Mouse (Mus musculus) forebrain, embryonic 12.5 days (tissue): Measurements from ENCODE around the gene Hdgfl3. TPM values are rescaled to one million over a fixed set of nuclear protein-coding genes. Genes with fewer than 3 reads are reported as not detected.
A peak's percentile ranks its signal among the peaks of the same experiment; 100 is the strongest.

Experiments
- ATAC-seq: fragments of 200-750 bp; cut with Nextera tagmentation; 2 replicates; pipeline ENCODE4 v1.8.0; 2017; ENCODE audit warnings: moderate TSS enrichment; ENCODE audit not compliant: low FRiP score
- H3K27ac ChIP-seq: fragments of 300-500 bp; sonication (generic); 2 replicates; pipeline ENCODE4 v1.5.1; 2016; ENCODE audit warnings: mild to moderate bottlenecking
- H3K27me3 ChIP-seq: fragments of 300-500 bp; sonication (generic); 2 replicates; pipeline ENCODE4 v1.6.1; 2016; ENCODE audit warnings: mild to moderate bottlenecking
- H3K36me3 ChIP-seq: fragments of 300-500 bp; sonication (generic); replicated peaks from 2 replicates; pipeline ENCODE4 v1.6.1; 2016; ENCODE audit warnings: mild to moderate bottlenecking
- H3K4me1 ChIP-seq: fragments of 300-500 bp; sonication (generic); 2 replicates; pipeline ENCODE4 v1.6.1; 2016
- H3K4me2 ChIP-seq: fragments of 300-500 bp; sonication (generic); 2 replicates; pipeline ENCODE4 v1.6.1; 2016; ENCODE audit warnings: mild to moderate bottlenecking, moderate library complexity
- H3K4me3 ChIP-seq: fragments of 300-500 bp; sonication (generic); replicated peaks from 2 replicates; pipeline ENCODE4 v1.5.1; 2016; ENCODE audit warnings: mild to moderate bottlenecking
- H3K9ac ChIP-seq: fragments of 300-500 bp; sonication (generic); 2 replicates; pipeline ENCODE4 v1.6.1; 2016; ENCODE audit warnings: mild to moderate bottlenecking
- H3K9me3 ChIP-seq: fragments of 300-500 bp; sonication (generic); 2 replicates; pipeline ENCODE4 v1.6.1; 2016
- WGBS: fragments of 180-500 bp; shearing (Covaris S2); methylation state at CpG from one replicate; pipeline ENCODE4 v1.1.7; 2016; 5-methylcytosine and 5-hydroxymethylcytosine counted together
- polyA plus RNA-seq: library from polyadenylated mRNA; unstranded; fragments of >200 nt; fragmentation: Nextera tagmentation; extraction: Ambion mirVana; gene quantifications from 2 replicates; pipeline ENCODE4 v1.2.1, GENCODE M21; 2016

Hdgfl3 gene
- polyA plus RNA-seq, 1 experiment from 2014 or later = 55.8 TPM

DNA sequence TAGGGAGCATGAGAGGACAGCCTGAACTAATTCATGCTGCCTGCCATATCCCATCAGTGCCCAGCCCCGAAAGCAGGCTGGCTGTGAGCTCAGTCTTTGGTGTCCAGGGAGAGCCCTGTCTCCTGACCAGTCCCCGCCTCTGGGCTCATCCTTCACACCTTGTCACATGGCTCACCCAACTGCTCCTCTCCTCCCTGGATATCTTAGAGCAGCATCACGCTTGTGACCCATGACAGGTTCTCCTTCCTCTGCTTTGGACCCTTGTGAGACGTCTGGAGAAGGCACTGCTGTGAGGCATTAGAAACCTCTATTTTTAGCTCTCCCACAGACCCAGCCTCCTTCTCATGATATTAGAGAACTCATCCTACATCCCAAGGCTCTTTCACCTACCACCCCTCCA lies 72.4 kb downstream of the Hdgfl3 start:
- 78% methylated on average over 4 of the region's 4 CpGs for WGBS
- no peak for ATAC-seq
- no peaks in the 10 kb centered on the region for H3K9me3 ChIP-seq
- no peak overlapping the region for H3K9ac ChIP-seq
- peaks cover 25% of the 10 kb centered on the region for H3K4me1 ChIP-seq
- H3K4me2 ChIP-seq = no peak overlapping the region
- H3K27me3 ChIP-seq = peaks cover 50% of the 10 kb centered on the region
- H3K4me3 ChIP-seq = no peak overlapping the region
- H3K27ac ChIP-seq = no peak overlapping the region
- no peaks in the 10 kb centered on the region for H3K36me3 ChIP-seq

DNA sequence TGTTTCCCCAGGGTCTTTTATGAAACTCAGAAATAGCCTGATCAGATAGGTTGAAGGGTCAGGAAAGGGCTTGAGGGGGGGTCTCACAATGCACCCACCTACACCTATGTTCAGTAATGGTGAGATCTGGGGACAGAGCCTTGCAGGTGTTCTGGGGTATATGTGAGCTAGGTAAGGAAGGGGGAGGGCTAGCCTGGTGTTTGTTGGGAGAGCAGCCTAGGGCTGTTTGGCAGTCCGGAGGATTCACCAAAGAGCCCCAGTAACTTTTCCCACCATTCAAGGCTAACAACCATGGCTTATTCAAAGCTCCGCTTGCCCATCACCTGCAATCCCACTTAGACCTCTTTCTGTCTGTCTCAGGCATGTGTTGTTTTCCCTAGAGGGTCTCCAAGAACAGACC lies 72.8 kb downstream of the Hdgfl3 start:
- Histone ChIP-seq H3K4me2 (no peak overlapping the region), H3K36me3 (no peaks in the 10 kb centered on the region), H3K27ac (no peak overlapping the region), H3K4me3 (no peak overlapping the region), H3K27me3 (peaks cover 52% of the 10 kb centered on the region), H3K9ac (no peak overlapping the region), H3K9me3 (no peaks in the 10 kb centered on the region), H3K4me1 (peaks cover 25% of the 10 kb centered on the region)
- ATAC-seq = no peak
- WGBS = 97% methylated on average over 2 of the region's 2 CpGs

DNA sequence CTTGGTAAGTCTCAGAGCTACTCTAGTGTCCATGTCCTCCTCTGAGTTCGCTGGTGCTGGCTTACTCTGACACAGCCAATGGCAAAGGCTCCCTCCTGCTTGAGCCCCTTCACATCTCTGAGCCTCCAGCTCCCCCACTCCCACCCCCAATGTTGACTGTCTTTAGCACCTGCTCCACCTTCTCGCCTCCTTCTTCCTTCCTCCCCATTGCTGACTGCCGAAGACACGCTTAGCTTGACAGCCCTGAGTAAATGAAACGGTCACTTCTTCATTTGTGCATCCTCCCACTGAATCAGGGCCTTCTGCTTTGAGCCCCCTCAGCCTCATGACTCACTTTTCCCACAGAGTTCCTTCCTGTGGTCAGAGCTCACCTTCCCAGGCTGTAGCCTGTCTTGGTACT lies 73.3 kb downstream of the Hdgfl3 start:
- H3K9me3 ChIP-seq = no peaks in the 10 kb centered on the region
- no peak for ATAC-seq
- peaks cover 25% of the 10 kb centered on the region for H3K4me1 ChIP-seq
- H3K27me3 ChIP-seq = peaks cover 52% of the 10 kb centered on the region
- no peaks in the 10 kb centered on the region for H3K36me3 ChIP-seq
- H3K27ac ChIP-seq = no peak overlapping the region
- H3K4me3 ChIP-seq = no peak overlapping the region
- no peak overlapping the region for H3K4me2 ChIP-seq
- H3K9ac ChIP-seq = no peak overlapping the region
- 87% methylated on average over 5 of the region's 5 CpGs for WGBS

DNA sequence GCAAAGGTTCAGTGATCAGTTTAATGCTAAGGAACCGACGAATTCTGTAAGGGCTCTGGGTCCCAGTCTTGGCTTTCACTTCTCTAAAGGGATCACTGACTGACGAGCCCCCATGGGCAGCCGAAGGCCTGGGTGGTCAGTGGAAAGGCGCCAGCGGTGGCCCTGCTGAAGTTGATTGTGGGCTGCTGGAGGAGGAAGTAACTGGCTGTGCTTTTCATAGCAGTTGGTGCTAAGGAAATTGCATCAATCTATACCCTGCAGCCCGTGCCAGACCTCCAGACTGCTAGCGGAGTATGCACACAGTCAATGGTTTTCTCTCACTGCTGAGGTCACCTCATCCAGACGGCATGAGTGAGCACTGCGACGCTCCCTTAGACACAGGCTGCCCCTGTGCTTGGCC lies 74.2 kb downstream of the Hdgfl3 start:
- H3K27me3 ChIP-seq = peaks cover 52% of the 10 kb centered on the region
- no peak overlapping the region for H3K27ac ChIP-seq
- H3K4me1 ChIP-seq = peaks cover 26% of the 10 kb centered on the region
- WGBS = 54% methylated on average over 11 of the region's 11 CpGs
- H3K9ac ChIP-seq = no peak overlapping the region
- no peaks in the 10 kb centered on the region for H3K9me3 ChIP-seq
- no peaks in the 10 kb centered on the region for H3K36me3 ChIP-seq
- H3K4me2 ChIP-seq = peak overlapping the region; percentile 98; the same call in 1 of the 2 replicates
- no peak overlapping the region for H3K4me3 ChIP-seq
- ATAC-seq = no peak

DNA sequence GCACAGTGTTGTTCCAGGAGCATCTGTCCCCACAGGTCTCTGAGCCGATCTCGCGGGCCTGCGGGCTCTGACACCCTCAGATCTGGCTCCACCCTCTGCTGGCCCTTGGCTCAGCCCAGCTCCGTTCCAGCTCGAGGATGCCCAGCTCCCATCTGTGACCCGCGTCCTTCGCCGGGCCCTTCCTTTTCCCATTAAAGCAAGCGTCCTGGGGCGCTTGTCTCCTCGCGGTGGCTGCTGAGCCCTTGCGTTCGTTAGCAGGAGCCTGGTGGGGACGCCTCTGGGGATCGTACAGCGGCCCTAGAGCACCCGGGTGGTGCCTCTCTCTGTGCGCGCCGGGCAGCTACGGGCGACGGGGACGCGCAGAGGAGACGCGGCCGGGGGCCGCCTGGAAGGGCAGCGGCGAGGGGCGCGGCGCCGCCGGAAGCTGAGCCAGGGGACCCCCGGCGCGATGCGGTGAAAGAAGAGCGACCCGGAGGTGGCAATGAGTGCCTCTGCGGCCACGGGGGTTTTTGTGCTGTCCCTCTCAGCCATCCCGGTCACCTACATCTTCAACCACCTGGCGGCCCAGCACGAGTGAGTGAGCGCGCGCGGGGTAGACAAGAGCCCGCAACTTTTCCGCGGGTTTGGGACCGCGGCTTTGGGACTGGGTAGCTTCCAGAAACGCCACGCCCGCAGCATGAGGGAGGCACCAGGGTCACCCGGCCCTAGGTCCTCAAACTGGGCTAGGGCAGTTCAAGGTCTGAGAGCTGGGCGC lies 75.1 kb downstream of the Hdgfl3 start, which contains the start of gene Tm6sf1:
Gene Tm6sf1, plus strand, starts transcription at position 34 of the 754 bp plus-strand sequence.
- Histone ChIP-seq H3K9me3 (no peaks in the 10 kb centered on the region), H3K27ac (no peak within 1 kb of the TSS; the same call in 1 of the 2 replicates), H3K27me3 (peaks cover 52% of the 10 kb centered on the region), H3K9ac (peak within 1 kb of the TSS; percentile 71), H3K36me3 (no peaks in the 10 kb centered on the region), H3K4me1 (peaks cover 34% of the 10 kb centered on the region), H3K4me2 (peak within 1 kb of the TSS; percentile 98), H3K4me3 (peak within 1 kb of the TSS; percentile 64)
- WGBS = under 1% methylated on average over 64 of the region's 64 CpGs
- peak; percentile 83 for ATAC-seq

DNA sequence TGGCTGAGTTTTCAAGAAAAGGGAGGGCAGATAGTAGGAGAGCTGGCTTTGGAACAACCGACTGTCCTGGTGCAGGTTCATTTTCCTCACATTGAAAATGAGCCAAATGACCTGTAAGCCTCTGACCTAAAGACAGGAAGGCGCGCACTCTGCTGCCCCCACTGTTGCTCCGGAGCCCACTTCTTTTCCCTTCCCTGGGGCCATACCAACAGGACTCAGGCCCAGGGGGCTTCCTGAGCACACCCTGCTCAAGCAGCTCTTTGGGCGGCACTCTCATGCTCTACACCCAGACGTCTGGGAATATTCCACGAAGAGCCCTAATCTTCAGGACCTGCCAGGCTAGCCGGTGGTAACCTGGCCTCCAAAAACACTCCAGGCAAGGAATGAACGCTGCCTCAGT lies 76.0 kb downstream of the Hdgfl3 start:
- H3K27ac ChIP-seq = no peak overlapping the region
- peaks cover 34% of the 10 kb centered on the region for H3K4me1 ChIP-seq
- no peak for ATAC-seq
- no peaks in the 10 kb centered on the region for H3K36me3 ChIP-seq
- H3K4me3 ChIP-seq = no peak overlapping the region
- H3K9me3 ChIP-seq = no peaks in the 10 kb centered on the region
- H3K9ac ChIP-seq = no peak overlapping the region
- peaks cover 52% of the 10 kb centered on the region for H3K27me3 ChIP-seq
- 3% methylated on average over 9 of the region's 9 CpGs for whole genome bisulfite sequencing
- H3K4me2 ChIP-seq = peak overlapping the region; percentile 98

DNA sequence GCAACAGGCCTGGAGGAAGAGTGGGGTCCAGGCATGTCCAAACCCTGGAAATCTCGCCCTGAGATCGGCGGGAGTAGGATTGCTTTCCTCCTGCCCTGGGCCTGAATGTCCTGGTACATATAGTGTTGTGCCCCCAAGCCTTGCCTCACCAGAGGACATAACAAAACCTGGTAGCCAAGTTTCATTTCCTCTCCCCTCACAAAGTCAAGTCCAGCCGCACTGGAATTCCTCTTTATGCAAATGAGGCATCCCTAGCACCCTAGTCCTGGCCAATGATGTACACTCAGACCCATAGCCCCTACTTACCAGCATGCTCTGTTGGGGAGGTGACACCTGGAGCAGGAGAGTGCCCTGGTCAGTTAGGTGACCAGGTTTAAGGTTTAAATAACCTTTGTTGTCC lies 78.1 kb downstream of the Hdgfl3 start:
- Histone ChIP-seq H3K4me2 (no peak overlapping the region), H3K4me1 (peaks cover 34% of the 10 kb centered on the region), H3K9ac (no peak overlapping the region), H3K4me3 (no peak overlapping the region), H3K36me3 (no peaks in the 10 kb centered on the region), H3K27ac (no peak overlapping the region), H3K9me3 (no peaks in the 10 kb centered on the region), H3K27me3 (peaks cover 44% of the 10 kb centered on the region)
- ATAC-seq = no peak
- WGBS = 77% methylated on average over 4 of the region's 4 CpGs

DNA sequence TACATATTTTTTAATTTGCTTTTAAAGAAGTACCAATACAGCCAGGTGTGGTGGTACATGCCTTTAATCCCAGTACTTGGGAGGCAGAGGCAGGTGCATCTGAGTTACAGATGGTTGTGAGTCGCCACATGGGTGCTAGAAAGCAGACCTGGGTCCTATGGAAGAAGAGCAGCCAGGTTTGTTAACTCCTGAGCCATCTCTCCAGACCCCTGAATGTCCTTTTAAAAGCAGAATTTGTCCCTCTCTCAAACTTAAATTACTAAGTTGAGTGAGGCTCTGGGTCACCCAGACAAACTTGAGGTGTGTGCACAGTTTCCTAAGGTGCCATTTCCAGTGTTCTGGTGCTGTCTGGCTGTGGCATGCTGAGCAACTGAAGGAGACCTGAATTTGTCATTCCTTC lies 78.6 kb downstream of the Hdgfl3 start, which contains the start of gene Gm10160:
Gene Gm10160, minus strand, starts transcription at position 101 of the 400 bp plus-strand sequence.
- 71% methylated on average over 1 of the region's 1 CpGs for WGBS

DNA sequence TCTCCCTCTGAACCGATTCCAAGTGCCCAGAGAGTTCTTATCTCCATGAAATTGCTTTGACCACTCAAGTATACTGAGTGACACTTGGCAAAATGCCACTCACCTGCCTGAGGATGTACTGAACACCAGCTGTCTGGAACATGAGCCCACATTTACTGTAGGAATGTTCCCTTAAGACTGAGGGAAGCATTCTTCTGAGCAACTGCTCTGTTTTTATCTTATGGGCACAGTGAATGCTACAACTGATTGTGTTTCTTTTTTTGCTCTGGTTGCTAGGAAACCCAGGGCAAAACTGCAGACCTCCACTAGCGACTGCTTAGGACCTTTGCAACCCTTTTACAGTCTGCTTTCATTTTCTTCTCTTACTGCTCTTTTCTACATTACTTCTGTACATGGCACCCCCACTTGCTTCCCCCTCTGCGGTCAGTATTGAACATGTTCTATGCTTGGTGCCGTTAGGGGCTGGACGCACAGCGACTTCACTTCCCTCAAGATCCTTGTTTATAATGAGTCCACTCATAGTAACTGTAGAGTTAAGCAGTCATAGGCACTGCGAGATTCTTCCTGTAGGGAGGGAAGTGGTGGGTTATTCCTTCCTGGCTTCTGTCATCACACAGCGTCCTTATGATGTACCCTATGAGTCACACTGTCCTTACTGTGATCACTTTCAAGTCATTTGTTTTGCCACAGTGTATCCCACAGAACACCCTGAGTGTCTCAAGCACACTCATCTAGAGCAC lies 79.5 kb downstream of the Hdgfl3 start:
- ATAC-seq = no peak

More for the DNA sequence above, 78.6 kb downstream of the Hdgfl3 start, which contains the start of gene Gm10160:
- no peak within 1 kb of the TSS for H3K4me2 ChIP-seq
- H3K4me1 ChIP-seq = peaks cover 34% of the 10 kb centered on the region
- ATAC-seq = no peak
- peaks cover 39% of the 10 kb centered on the region for H3K27me3 ChIP-seq
- H3K27ac ChIP-seq = 0 out of 2 replicates have a peak within 1 kb of the TSS, but pooled peaks have one; percentile 19
- H3K36me3 ChIP-seq = no peaks in the 10 kb centered on the region
- no peak within 1 kb of the TSS for H3K4me3 ChIP-seq
- no peak within 1 kb of the TSS for H3K9ac ChIP-seq
- H3K9me3 ChIP-seq = no peaks in the 10 kb centered on the region

DNA sequence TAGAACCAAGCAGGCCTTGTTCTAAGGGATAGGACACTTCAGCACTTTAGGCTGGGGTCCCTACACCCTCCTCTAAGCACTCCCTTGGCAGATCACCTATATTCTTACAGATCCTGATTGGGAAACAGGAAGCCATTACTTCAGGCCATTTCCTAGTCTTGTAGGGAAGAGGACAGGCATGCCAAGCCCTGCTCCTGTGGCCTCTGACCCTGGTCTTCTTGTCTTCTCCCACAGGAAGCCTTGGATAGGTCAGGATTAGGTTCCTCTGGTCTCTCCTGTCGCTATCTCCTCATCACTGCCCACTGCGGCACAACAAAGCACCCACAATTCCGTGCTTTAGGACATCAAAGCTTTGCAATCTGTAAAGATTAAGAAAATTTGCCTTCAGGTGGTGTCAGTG lies 82.6 kb downstream of the Hdgfl3 start:
- Histone ChIP-seq H3K27me3 (no peaks in the 10 kb centered on the region; the same call in 1 of the 2 replicates), H3K9ac (no peak overlapping the region), H3K4me1 (peaks cover 12% of the 10 kb centered on the region), H3K4me3 (no peak overlapping the region), H3K4me2 (no peak overlapping the region), H3K27ac (no peak overlapping the region), H3K36me3 (no peaks in the 10 kb centered on the region), H3K9me3 (no peaks in the 10 kb centered on the region)
- WGBS = 88% methylated on average over 3 of the region's 3 CpGs
- no peak for ATAC-seq

More for the DNA sequence above, 79.5 kb downstream of the Hdgfl3 start:
- 71% methylated on average over 8 of the region's 8 CpGs for WGBS
- Histone ChIP-seq H3K9ac (no peak overlapping the region), H3K27ac (0 out of 2 replicates have a peak overlapping the region, but pooled peaks have one; percentile 19), H3K4me1 (peaks cover 26% of the 10 kb centered on the region), H3K9me3 (no peaks in the 10 kb centered on the region), H3K4me3 (no peak overlapping the region), H3K36me3 (no peaks in the 10 kb centered on the region), H3K4me2 (no peak overlapping the region), H3K27me3 (peaks cover 29% of the 10 kb centered on the region)

DNA sequence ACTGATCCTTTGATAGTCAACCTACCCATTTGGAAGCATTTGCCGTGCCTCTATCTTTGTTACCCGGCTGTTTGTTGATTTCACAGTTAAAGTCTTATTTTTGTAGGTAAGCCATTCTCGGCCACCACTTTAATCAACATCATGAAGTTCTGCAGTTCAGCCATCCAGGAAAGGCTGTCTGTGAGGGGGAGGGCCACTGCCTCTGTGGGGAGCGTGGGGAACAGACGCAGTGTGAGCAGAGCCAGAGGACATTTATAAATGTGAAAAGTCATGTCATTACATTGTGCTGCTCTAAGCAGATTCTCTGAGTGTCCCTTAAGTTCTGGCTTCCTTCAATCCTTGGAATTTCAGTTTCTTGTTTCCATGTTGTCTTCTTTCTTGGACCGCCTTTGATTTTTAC lies 84.1 kb downstream of the Hdgfl3 start:
- Histone ChIP-seq H3K9ac (no peak overlapping the region), H3K4me2 (no peak overlapping the region), H3K27ac (no peak overlapping the region), H3K4me1 (peaks cover 15% of the 10 kb centered on the region), H3K9me3 (no peaks in the 10 kb centered on the region), H3K36me3 (no peaks in the 10 kb centered on the region), H3K27me3 (no peaks in the 10 kb centered on the region), H3K4me3 (no peak overlapping the region)
- WGBS = 86% methylated on average over 6 of the region's 6 CpGs
- no peak for ATAC-seq

DNA sequence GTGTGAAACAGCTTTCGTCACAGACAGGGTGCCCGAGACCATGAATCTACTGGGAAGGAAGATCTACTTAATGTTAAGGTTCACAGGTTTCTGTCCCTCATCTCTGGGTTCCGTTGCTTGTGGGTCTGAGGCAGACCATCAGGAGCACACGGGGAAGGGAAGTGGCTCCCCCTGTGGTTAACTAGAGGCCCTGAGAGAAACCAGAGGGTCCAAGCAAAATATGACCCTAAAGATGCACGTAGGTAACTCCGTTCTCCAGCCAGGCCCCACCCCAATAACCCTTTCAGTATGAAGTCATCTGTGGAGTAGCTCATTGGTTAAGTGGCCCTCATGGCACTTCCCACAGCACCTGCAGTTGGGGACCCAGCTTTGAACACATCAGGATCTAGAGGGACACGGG lies 84.6 kb downstream of the Hdgfl3 start:
- Histone ChIP-seq H3K9ac (no peak overlapping the region), H3K4me1 (peaks cover 10% of the 10 kb centered on the region), H3K4me2 (no peak overlapping the region), H3K27ac (no peak overlapping the region), H3K4me3 (no peak overlapping the region), H3K27me3 (no peaks in the 10 kb centered on the region), H3K36me3 (no peaks in the 10 kb centered on the region), H3K9me3 (no peaks in the 10 kb centered on the region)
- 92% methylated on average over 7 of the region's 7 CpGs for WGBS
- no peak for ATAC-seq
